Mouse (Mus musculus) heart, postnatal 0 days (tissue): ENCODE results near the gene Amd1.

Experiments
- CTCF ChIP-seq: IDR thresholded peaks from 2 replicates; pipeline ENCODE4 v1.5.1; 2016; ENCODE audit warnings: antibody characterized with exemption, control low read depth, low read depth
- EP300 ChIP-seq: IDR thresholded peaks from 2 replicates; pipeline ENCODE4 v1.6.1; 2016; ENCODE audit warnings: antibody characterized with exemption, low read depth

- TF ChIP-seq EP300 (no peak), CTCF (no peak)
Observed at GRCm38 (mm10) chr10:40305989-40306388, 4.0 kb upstream of the Amd1 start.
